In genomic region chr13:67552505-67553346, GRCm38 (mm10) we compare ENCODE assay signal across 8 mouse cellular contexts. TPM values are rescaled to one million over a fixed set of nuclear protein-coding genes. Genes with fewer than 3 reads are reported as not detected.
DNase-seq lines count a peak whose midpoint lies in the region; ATAC-seq and TF ChIP-seq lines count a peak whose summit lies in the region.

No protein-coding gene starts in this region.

- peaks cover 0 to 4% of the 10 kb centered on the region in 2 experiments; a peak in 1 of 4 replicates for H3K36me3 ChIP-seq in MEL (ENCODE audit: control insufficient read depth in 1 of 2, insufficient read depth in 2 of 2, low read length in 2 of 2)
- no peaks in the 10 kb centered on the region for H3K36me3 ChIP-seq in forebrain, postnatal 0 days (ENCODE audit: insufficient read depth)
- H3K36me3 ChIP-seq in lung, embryonic 15.5 days: no peaks in the 10 kb centered on the region

- H3K27ac ChIP-seq in MEL (ENCODE audit: control insufficient read depth, low read depth, low read length): peak overlapping the region; percentile 80
- peak overlapping the region; percentile 27; the same call in 1 of the 2 replicates for H3K27ac ChIP-seq in cerebellum, adult 2 months (ENCODE audit: insufficient read depth, low read length)
- peak overlapping the region; percentile 84 for H3K27ac ChIP-seq in forebrain, postnatal 0 days (ENCODE audit: low read depth, low read length)
- peak overlapping the region; percentile 95 for H3K27ac ChIP-seq in lung, embryonic 15.5 days

- H3K4me2 ChIP-seq in forebrain, postnatal 0 days (ENCODE audit: low read depth): peak overlapping the region; percentile 71
- peak overlapping the region; percentile 73 for H3K4me2 ChIP-seq in lung, embryonic 15.5 days

- ATAC-seq in forebrain, postnatal 0 days: peak; percentile 100
- peak; percentile 96 for ATAC-seq in lung, embryonic 15.5 days (ENCODE audit: borderline replicate concordance, extremely low read depth, low FRiP score, low TSS enrichment)

- peaks cover 35% of the 10 kb centered on the region for H3K79me2 ChIP-seq in MEL (ENCODE audit: control insufficient read depth, insufficient read depth, low read length, poor library complexity)

- no peak for TF ChIP-seq EP300 in MEL (IDR thresholded peaks at IDR 0.05; ENCODE audit: low read depth in 1 of 2, low read length in 2 of 2)

- H3K9ac ChIP-seq in MEL (ENCODE audit: control insufficient read depth, low read depth, low read length, poor library complexity, severe bottlenecking): peak overlapping the region; percentile 96
- peak overlapping the region; percentile 82 for H3K9ac ChIP-seq in forebrain, postnatal 0 days
- H3K9ac ChIP-seq in lung, embryonic 15.5 days: peak overlapping the region; percentile 91

- H3K27me3 ChIP-seq in MEL (ENCODE audit: control insufficient read depth in 1 of 2, insufficient read depth in 2 of 2, low read length in 2 of 2): no peaks in the 10 kb centered on the region
- no peaks in the 10 kb centered on the region for H3K27me3 ChIP-seq in cerebellum, adult 2 months (ENCODE audit: control insufficient read depth, insufficient read depth, low read length)
- no peaks in the 10 kb centered on the region for H3K27me3 ChIP-seq in forebrain, postnatal 0 days (ENCODE audit: insufficient read depth, low read length)
- H3K27me3 ChIP-seq in lung, embryonic 15.5 days: no peaks in the 10 kb centered on the region

- peak; percentile 48 to 74; a peak in 3 of 4 replicates for TF ChIP-seq POLR2A in MEL (IDR thresholded peaks at IDR 0.05; ENCODE audit: control insufficient read depth in 1 of 2, insufficient read depth in 1 of 2, low read depth in 1 of 2, low read length in 2 of 2, poor library complexity in 1 of 2)
- TF ChIP-seq POLR2A in cerebellum, adult 2 months (IDR thresholded peaks at IDR 0.05; ENCODE audit: borderline replicate concordance, insufficient read depth, low read length): peak; percentile 86; the same call in 1 of the 2 replicates

- peak overlapping the region; percentile 81 to 91 for H3K4me3 ChIP-seq in MEL (ENCODE audit: control insufficient read depth in 1 of 2, insufficient read depth in 1 of 2, low read depth in 2 of 2, low read length in 2 of 2)
- H3K4me3 ChIP-seq in cerebellum, adult 2 months (replicated peaks; ENCODE audit: insufficient read depth, low read depth, low read length): peak overlapping the region; percentile 73
- peak overlapping the region; percentile 74 for H3K4me3 ChIP-seq in forebrain, postnatal 0 days (ENCODE audit: low read depth, low read length)
- peak overlapping the region; percentile 93 for H3K4me3 ChIP-seq in lung, embryonic 15.5 days

- DNase-seq in MEL (ENCODE audit: low read depth, low spot score): peak; percentile 94
- peak; percentile 90 to 93 for DNase-seq in cerebellum, adult 2 months
- peak; percentile 90 for DNase-seq in forebrain, postnatal 0 days
- peak; percentile 77 for DNase-seq in heart, postnatal 4 days
- peak; percentile 89 for DNase-seq in layer of hippocampus, adult 8-10 months (ENCODE audit: low spot score in 2 of 2)
- DNase-seq in ovary, adult 18-20 months (ENCODE audit: low spot score): peak; percentile 71
- peak; percentile 91 for DNase-seq in thymus, postnatal 0 days (ENCODE audit: low spot score)

- TF ChIP-seq RAD21 in MEL (IDR thresholded peaks at IDR 0.05; ENCODE audit: low read depth, low read length): no peak

- no peaks in the 10 kb centered on the region for H3K9me3 ChIP-seq in MEL (replicated peaks; ENCODE audit: insufficient read depth, low read length)
- H3K9me3 ChIP-seq in forebrain, postnatal 0 days (ENCODE audit: low read length): no peaks in the 10 kb centered on the region
- no peaks in the 10 kb centered on the region for H3K9me3 ChIP-seq in lung, embryonic 15.5 days

- no peak for TF ChIP-seq CTCF in MEL (IDR thresholded peaks at IDR 0.05 in 2 of 3, conservative IDR thresholded peaks at IDR 0.05 in 1 of 3; ENCODE audit: control insufficient read depth in 1 of 3, insufficient read depth in 1 of 3, low read depth in 2 of 3, low read length in 3 of 3, poor library complexity in 1 of 3, severe bottlenecking in 1 of 3)
- no peak for TF ChIP-seq CTCF in cerebellum, adult 2 months (IDR thresholded peaks at IDR 0.05; ENCODE audit: borderline replicate concordance, insufficient read depth, low read depth, low read length)
- TF ChIP-seq CTCF in forebrain, postnatal 0 days (IDR thresholded peaks at IDR 0.05; ENCODE audit: low read depth): no peak

- WGBS in cerebellum, adult 2 months: under 1% methylated on average over 44 of the region's 44 CpGs
- under 1% methylated on average over 44 of the region's 44 CpGs for WGBS in forebrain, postnatal 0 days
- WGBS in lung, embryonic 15.5 days: under 1% methylated on average over 44 of the region's 44 CpGs

- peaks cover 0 to 5% of the 10 kb centered on the region in 2 experiments; a peak in 1 of 4 replicates for H3K4me1 ChIP-seq in MEL (ENCODE audit: control insufficient read depth in 1 of 2, insufficient read depth in 2 of 2, low read length in 2 of 2)
- H3K4me1 ChIP-seq in cerebellum, adult 2 months (ENCODE audit: control insufficient read depth, insufficient read depth, low read length): no peaks in the 10 kb centered on the region; the same call in 1 of the 2 replicates
- peaks cover 17% of the 10 kb centered on the region for H3K4me1 ChIP-seq in forebrain, postnatal 0 days (ENCODE audit: insufficient read depth)
- H3K4me1 ChIP-seq in lung, embryonic 15.5 days: peaks cover 12% of the 10 kb centered on the region

RNA-seq across cellular contexts. Expression of gene Zfp748, which starts 0.9 kb away (rescaled TPM):
- total RNA-seq in MEL (2012; rRNA removed): 4.3 and 4.9 TPM in 2 replicates
- 1 to 10 TPM in 1 of 2 experiments, not detected in 1; 4.0 TPM for polyA plus RNA-seq in MEL (2012; ENCODE audit: insufficient read depth in 1 of 2, insufficient read length in 2 of 2, low read depth in 1 of 2, low replicate concordance in 2 of 2, missing spikeins in 1 of 2)
- 6.8 and 7.0 TPM in 2 replicates for polyA plus RNA-seq in cerebellum, adult 2 months (2012; rRNA removed)
- 19.3 and 20.9 TPM in 2 replicates for total RNA-seq in forebrain, postnatal 0 days (2014; rRNA removed)
- polyA plus RNA-seq in forebrain, postnatal 0 days (2015; fragmentation: Nextera tagmentation; extraction: Ambion mirVana): 6.8 and 7.1 TPM in 2 replicates
- total RNA-seq in heart, postnatal 4 days (2021): 1 to 10 TPM; 5.3 to 5.6 TPM
- 10 to 100 TPM in 3 of 4 experiments, 1 to 10 TPM in 1; 9.4 to 12.5 (median 10.5) TPM for total RNA-seq in layer of hippocampus, adult 8-10 months (2022)
- polyA plus RNA-seq in lung, embryonic 15.5 days (2015; fragmentation: Nextera tagmentation; extraction: Ambion mirVana): 14.5 and 14.7 TPM in 2 replicates
- polyA plus RNA-seq in thymus, postnatal 0 days (2015; fragmentation: Nextera tagmentation; extraction: Ambion mirVana): 13.5 and 14.0 TPM in 2 replicates

RNA-seq across cellular contexts. Expression of gene Zfp87, which starts 26.7 kb away (rescaled TPM):
- 17.8 and 28.4 TPM in 2 replicates for total RNA-seq in MEL (2012; rRNA removed)
- polyA plus RNA-seq in MEL (2012; ENCODE audit: insufficient read depth in 1 of 2, insufficient read length in 2 of 2, low read depth in 1 of 2, low replicate concordance in 2 of 2, missing spikeins in 1 of 2): 10 to 100 TPM in 1 of 2 experiments, not detected in 1; 11.7 TPM
- polyA plus RNA-seq in cerebellum, adult 2 months (2012; rRNA removed): 27.9 and 29.0 TPM in 2 replicates
- 26.8 and 29.2 TPM in 2 replicates for total RNA-seq in forebrain, postnatal 0 days (2014; rRNA removed)
- polyA plus RNA-seq in forebrain, postnatal 0 days (2015; fragmentation: Nextera tagmentation; extraction: Ambion mirVana): 33.9 and 40.1 TPM in 2 replicates
- 10 to 100 TPM; 10.1 to 10.8 TPM for total RNA-seq in heart, postnatal 4 days (2021)
- total RNA-seq in layer of hippocampus, adult 8-10 months (2022): 10 to 100 TPM; 21.4 to 24.6 (median 23.7) TPM
- polyA plus RNA-seq in lung, embryonic 15.5 days (2015; fragmentation: Nextera tagmentation; extraction: Ambion mirVana): 22.3 and 22.8 TPM in 2 replicates
- polyA plus RNA-seq in thymus, postnatal 0 days (2015; fragmentation: Nextera tagmentation; extraction: Ambion mirVana): 43.2 and 54.1 TPM in 2 replicates

RNA-seq across cellular contexts. Expression of gene Gm26965, which starts 26.8 kb away (rescaled TPM):
- not detected in 2 replicates for total RNA-seq in MEL (2012; rRNA removed)
- polyA plus RNA-seq in MEL (2012; ENCODE audit: insufficient read depth in 1 of 2, insufficient read length in 2 of 2, low read depth in 1 of 2, low replicate concordance in 2 of 2, missing spikeins in 1 of 2): not detected
- not detected in 2 replicates for polyA plus RNA-seq in cerebellum, adult 2 months (2012; rRNA removed)
- total RNA-seq in forebrain, postnatal 0 days (2014; rRNA removed): 0.43 TPM in 1 of 2 replicates, not detected in the other
- polyA plus RNA-seq in forebrain, postnatal 0 days (2015; fragmentation: Nextera tagmentation; extraction: Ambion mirVana): 0.19 TPM in 1 of 2 replicates, not detected in the other
- total RNA-seq in heart, postnatal 4 days (2021): not detected
- total RNA-seq in layer of hippocampus, adult 8-10 months (2022): under 1 TPM in 1 of 4 experiments, not detected in 3; 0.25 TPM
- polyA plus RNA-seq in lung, embryonic 15.5 days (2015; fragmentation: Nextera tagmentation; extraction: Ambion mirVana): not detected in 2 replicates
- not detected in 2 replicates for polyA plus RNA-seq in thymus, postnatal 0 days (2015; fragmentation: Nextera tagmentation; extraction: Ambion mirVana)

RNA-seq across cellular contexts. Expression of gene Zfp58, which starts 52.4 kb away (rescaled TPM):
- 3.5 and 4.8 TPM in 2 replicates for total RNA-seq in MEL (2012; rRNA removed)
- 1 to 10 TPM in 1 of 2 experiments, not detected in 1; 3.2 TPM for polyA plus RNA-seq in MEL (2012; ENCODE audit: insufficient read depth in 1 of 2, insufficient read length in 2 of 2, low read depth in 1 of 2, low replicate concordance in 2 of 2, missing spikeins in 1 of 2)
- polyA plus RNA-seq in cerebellum, adult 2 months (2012; rRNA removed): 7.1 and 7.7 TPM in 2 replicates
- total RNA-seq in forebrain, postnatal 0 days (2014; rRNA removed): 4.9 and 9.2 TPM in 2 replicates
- 3.6 and 4.9 TPM in 2 replicates for polyA plus RNA-seq in forebrain, postnatal 0 days (2015; fragmentation: Nextera tagmentation; extraction: Ambion mirVana)
- total RNA-seq in heart, postnatal 4 days (2021): 1 to 10 TPM; 4.3 to 4.8 TPM
- total RNA-seq in layer of hippocampus, adult 8-10 months (2022): 10 to 100 TPM in 2 of 4 experiments, 1 to 10 TPM in 2; 8.4 to 12.4 (median 10.4) TPM
- 12.9 and 14.1 TPM in 2 replicates for polyA plus RNA-seq in lung, embryonic 15.5 days (2015; fragmentation: Nextera tagmentation; extraction: Ambion mirVana)
- 11.4 and 12.7 TPM in 2 replicates for polyA plus RNA-seq in thymus, postnatal 0 days (2015; fragmentation: Nextera tagmentation; extraction: Ambion mirVana)

RNA-seq across cellular contexts. Expression of gene Zfp729b, which starts 56.8 kb away (rescaled TPM):
- total RNA-seq in MEL (2012; rRNA removed): 6.0 and 7.0 TPM in 2 replicates
- 1 to 10 TPM in 1 of 2 experiments, not detected in 1; 5.0 TPM for polyA plus RNA-seq in MEL (2012; ENCODE audit: insufficient read depth in 1 of 2, insufficient read length in 2 of 2, low read depth in 1 of 2, low replicate concordance in 2 of 2, missing spikeins in 1 of 2)
- 3.8 TPM in 2 replicates for polyA plus RNA-seq in cerebellum, adult 2 months (2012; rRNA removed)
- total RNA-seq in forebrain, postnatal 0 days (2014; rRNA removed): 17.9 and 18.9 TPM in 2 replicates
- 4.2 and 4.3 TPM in 2 replicates for polyA plus RNA-seq in forebrain, postnatal 0 days (2015; fragmentation: Nextera tagmentation; extraction: Ambion mirVana)
- 1 to 10 TPM; 4.1 to 4.7 TPM for total RNA-seq in heart, postnatal 4 days (2021)
- 10 to 100 TPM in 1 of 4 experiments, 1 to 10 TPM in 3; 8.7 to 10.2 (median 9.1) TPM for total RNA-seq in layer of hippocampus, adult 8-10 months (2022)
- 3.5 and 4.4 TPM in 2 replicates for polyA plus RNA-seq in lung, embryonic 15.5 days (2015; fragmentation: Nextera tagmentation; extraction: Ambion mirVana)
- polyA plus RNA-seq in thymus, postnatal 0 days (2015; fragmentation: Nextera tagmentation; extraction: Ambion mirVana): 5.0 and 5.3 TPM in 2 replicates

Comparison
In these comparisons a context has a peak if more than half of its experiments do, and no peak if none do; other contexts are left out.
1. Peak in every context shown above with its lines: DNase-seq, ATAC-seq, H3K4me3 ChIP-seq and H3K27ac ChIP-seq.
2. H3K27ac ChIP-seq: peak in every context shown above with its lines; median percentile 95 in lung, embryonic 15.5 days; 84 in forebrain, postnatal 0 days; 80 in MEL; 27 in cerebellum, adult 2 months.